Mouse (Mus musculus): ENCODE results near the gene Atp1a2. TPM values are rescaled to one million over a fixed set of nuclear protein-coding genes. Genes with fewer than 3 reads are reported as not detected.

Atp1a2 gene
- polyA plus RNA-seq, 1 experiment from 2014 or later: 69.0 TPM

DNA sequence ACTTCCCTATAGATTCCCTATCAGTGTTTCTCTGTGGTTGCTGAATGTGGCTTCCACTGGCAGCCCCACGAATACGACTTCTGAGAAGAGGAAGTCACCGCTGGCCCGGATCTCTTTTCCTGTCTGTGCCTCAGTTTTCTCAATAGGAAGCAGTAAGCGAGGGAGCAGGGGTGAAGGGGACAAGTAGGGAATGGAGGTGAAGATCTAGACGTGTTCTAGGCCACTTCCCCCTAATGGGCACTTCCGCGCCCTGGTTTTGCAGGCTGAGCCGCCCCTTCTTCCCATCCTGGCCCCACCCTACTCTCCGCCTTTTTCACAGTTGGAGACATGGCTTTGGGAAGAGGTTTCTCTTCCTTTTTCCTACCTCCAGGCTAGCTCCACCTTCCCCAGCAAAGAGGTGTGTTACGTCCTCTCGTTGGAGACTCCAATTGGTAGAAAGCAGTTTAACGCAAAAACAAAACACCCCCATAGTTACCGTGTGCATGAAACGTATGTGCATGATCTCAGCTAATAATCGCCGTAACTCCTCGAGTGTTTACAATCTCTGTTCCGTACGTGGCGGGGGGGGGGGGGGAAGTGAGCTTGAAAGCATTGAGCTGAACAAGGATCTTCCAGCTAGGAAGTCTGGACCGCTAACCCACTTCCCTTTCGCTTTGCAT, 13.5 kb upstream of the Atp1a2 start:
- Histone ChIP-seq H3K4me1 (ENCODE audit: control insufficient read depth, insufficient read depth, low read length) (peaks cover 41% of the 10 kb centered on the region), H3K27me3 (ENCODE audit: control insufficient read depth, insufficient read depth, low read depth, low read length) (no peaks in the 10 kb centered on the region), H3K4me3 (ENCODE audit: low read depth, low read length) (peak overlapping the region; percentile 64), H3K9ac (ENCODE audit: low read depth, low read length) (peak overlapping the region; percentile 78), H3K9me3 (replicated peaks; ENCODE audit: control insufficient read depth, low read length, poor library complexity, severe bottlenecking) (no peaks in the 10 kb centered on the region), H3K36me3 (ENCODE audit: control insufficient read depth, insufficient read depth, low read length) (no peaks in the 10 kb centered on the region), H3K27ac (ENCODE audit: low read length) (peak overlapping the region; percentile 76), H3K4me2 (ENCODE audit: low read length) (peak overlapping the region; percentile 84)
- ATAC-seq: peak; percentile 1; the same call in 1 of the 2 replicates
- 8% methylated on average over 23 of the region's 23 CpGs for WGBS

GRCm38 (mm10) chr1:172309699-172310398, 12.0 kb upstream of the Atp1a2 start:
- WGBS: under 1% methylated on average over 14 of the region's 14 CpGs
- peak overlapping the region; percentile 85 for H3K27ac ChIP-seq (ENCODE audit: low read length)
- no peaks in the 10 kb centered on the region for H3K36me3 ChIP-seq (ENCODE audit: control insufficient read depth, insufficient read depth, low read length)
- no peaks in the 10 kb centered on the region for H3K27me3 ChIP-seq (ENCODE audit: control insufficient read depth, insufficient read depth, low read depth, low read length)
- H3K9ac ChIP-seq (ENCODE audit: low read depth, low read length): peak overlapping the region; percentile 68
- H3K4me1 ChIP-seq (ENCODE audit: control insufficient read depth, insufficient read depth, low read length): peaks cover 36% of the 10 kb centered on the region
- peak; percentile 76 for ATAC-seq
- peak overlapping the region; percentile 89 for H3K4me2 ChIP-seq (ENCODE audit: low read length)
- peak overlapping the region; percentile 37 for H3K4me3 ChIP-seq (ENCODE audit: low read depth, low read length)
- no peaks in the 10 kb centered on the region for H3K9me3 ChIP-seq (replicated peaks; ENCODE audit: control insufficient read depth, low read length, poor library complexity, severe bottlenecking)

DNA sequence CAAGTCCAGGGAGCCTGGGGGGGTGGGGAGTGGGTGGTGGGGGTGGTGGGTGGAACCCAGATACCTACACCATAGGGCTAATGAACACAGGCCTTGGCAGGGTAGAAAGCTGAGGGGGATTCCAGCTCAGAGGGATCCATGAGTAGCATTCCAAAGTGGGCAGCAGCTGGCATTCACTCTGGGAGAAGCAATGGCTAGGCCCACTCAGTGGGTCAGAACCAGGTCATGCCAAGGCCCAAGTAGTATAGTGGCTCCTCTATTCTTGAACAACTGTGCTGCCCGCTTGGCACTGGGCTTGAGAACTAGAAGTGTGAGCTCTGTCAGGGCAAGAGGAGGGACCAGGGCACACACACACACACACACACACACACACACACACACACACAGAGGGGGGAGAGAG, 10.5 kb upstream of the Atp1a2 start:
- no peak for ATAC-seq
- Histone ChIP-seq H3K9ac (ENCODE audit: low read depth, low read length) (no peak overlapping the region), H3K27me3 (ENCODE audit: control insufficient read depth, insufficient read depth, low read depth, low read length) (no peaks in the 10 kb centered on the region), H3K4me2 (ENCODE audit: low read length) (no peak overlapping the region), H3K4me3 (ENCODE audit: low read depth, low read length) (no peak overlapping the region), H3K27ac (ENCODE audit: low read length) (no peak overlapping the region), H3K36me3 (ENCODE audit: control insufficient read depth, insufficient read depth, low read length) (no peaks in the 10 kb centered on the region), H3K4me1 (ENCODE audit: control insufficient read depth, insufficient read depth, low read length) (peaks cover 32% of the 10 kb centered on the region), H3K9me3 (replicated peaks; ENCODE audit: control insufficient read depth, low read length, poor library complexity, severe bottlenecking) (no peaks in the 10 kb centered on the region)
- WGBS: 82% methylated on average over 1 of the region's 1 CpGs

- Histone ChIP-seq H3K4me2 (ENCODE audit: low read length) (no peak overlapping the region), H3K36me3 (ENCODE audit: control insufficient read depth, insufficient read depth, low read length) (no peaks in the 10 kb centered on the region), H3K27ac (ENCODE audit: low read length) (peak overlapping the region; percentile 13; the same call in 1 of the 2 replicates), H3K27me3 (ENCODE audit: control insufficient read depth, insufficient read depth, low read depth, low read length) (no peaks in the 10 kb centered on the region), H3K9ac (ENCODE audit: low read depth, low read length) (no peak overlapping the region), H3K4me3 (ENCODE audit: low read depth, low read length) (no peak overlapping the region), H3K9me3 (replicated peaks; ENCODE audit: control insufficient read depth, low read length, poor library complexity, severe bottlenecking) (no peaks in the 10 kb centered on the region), H3K4me1 (ENCODE audit: control insufficient read depth, insufficient read depth, low read length) (peaks cover 27% of the 10 kb centered on the region)
- 62% methylated on average over 10 of the region's 10 CpGs for WGBS
- no peak for ATAC-seq
Measured at GRCm38 (mm10) chr1:172307936-172308335, 10.1 kb upstream of the Atp1a2 start.

DNA sequence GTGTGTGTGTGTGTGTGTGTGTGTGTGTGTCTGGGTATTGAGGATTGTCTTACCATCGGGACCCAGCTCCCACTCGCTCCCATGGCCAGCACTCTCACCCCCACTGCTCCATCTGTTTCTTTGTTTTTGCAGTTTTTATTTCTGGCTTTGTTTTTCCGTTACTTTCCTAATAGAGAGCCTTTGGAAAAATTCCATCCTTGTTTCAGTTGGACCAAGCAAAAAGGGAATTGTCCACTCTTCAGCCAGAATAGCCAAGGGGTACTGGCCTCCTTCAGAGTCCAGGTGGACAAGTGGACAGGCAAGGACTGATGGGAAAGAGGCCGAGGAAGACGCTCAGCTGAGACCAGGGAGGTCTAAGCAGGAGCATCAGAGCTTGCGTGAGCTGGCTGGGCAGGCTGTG, 9.0 kb upstream of the Atp1a2 start:
- no peak overlapping the region for H3K9ac ChIP-seq (ENCODE audit: low read depth, low read length)
- H3K4me3 ChIP-seq (ENCODE audit: low read depth, low read length): no peak overlapping the region
- no peak overlapping the region for H3K4me2 ChIP-seq (ENCODE audit: low read length)
- no peaks in the 10 kb centered on the region for H3K9me3 ChIP-seq (replicated peaks; ENCODE audit: control insufficient read depth, low read length, poor library complexity, severe bottlenecking)
- no peaks in the 10 kb centered on the region for H3K27me3 ChIP-seq (ENCODE audit: control insufficient read depth, insufficient read depth, low read depth, low read length)
- ATAC-seq: no peak
- H3K27ac ChIP-seq (ENCODE audit: low read length): peak overlapping the region; percentile 53
- no peaks in the 10 kb centered on the region for H3K36me3 ChIP-seq (ENCODE audit: control insufficient read depth, insufficient read depth, low read length)
- peaks cover 24% of the 10 kb centered on the region for H3K4me1 ChIP-seq (ENCODE audit: control insufficient read depth, insufficient read depth, low read length)
- 74% methylated on average over 6 of the region's 6 CpGs for WGBS

GRCm38 (mm10) chr1:172306196-172306595, 8.3 kb upstream of the Atp1a2 start:
- Histone ChIP-seq H3K27ac (ENCODE audit: low read length) (no peak overlapping the region), H3K4me3 (ENCODE audit: low read depth, low read length) (no peak overlapping the region), H3K9ac (ENCODE audit: low read depth, low read length) (no peak overlapping the region), H3K4me2 (ENCODE audit: low read length) (no peak overlapping the region), H3K9me3 (replicated peaks; ENCODE audit: control insufficient read depth, low read length, poor library complexity, severe bottlenecking) (no peaks in the 10 kb centered on the region), H3K36me3 (ENCODE audit: control insufficient read depth, insufficient read depth, low read length) (no peaks in the 10 kb centered on the region), H3K27me3 (ENCODE audit: control insufficient read depth, insufficient read depth, low read depth, low read length) (no peaks in the 10 kb centered on the region), H3K4me1 (ENCODE audit: control insufficient read depth, insufficient read depth, low read length) (peaks cover 21% of the 10 kb centered on the region)
- no peak for ATAC-seq
- WGBS: 92% methylated on average over 4 of the region's 4 CpGs

GRCm38 (mm10) chr1:172305635-172306034, 7.8 kb upstream of the Atp1a2 start:
- H3K27me3 ChIP-seq (ENCODE audit: control insufficient read depth, insufficient read depth, low read depth, low read length): no peaks in the 10 kb centered on the region
- H3K4me3 ChIP-seq (ENCODE audit: low read depth, low read length): no peak overlapping the region
- peaks cover 20% of the 10 kb centered on the region for H3K4me1 ChIP-seq (ENCODE audit: control insufficient read depth, insufficient read depth, low read length)
- WGBS: 78% methylated on average over 3 of the region's 3 CpGs
- no peaks in the 10 kb centered on the region for H3K9me3 ChIP-seq (replicated peaks; ENCODE audit: control insufficient read depth, low read length, poor library complexity, severe bottlenecking)
- H3K36me3 ChIP-seq (ENCODE audit: control insufficient read depth, insufficient read depth, low read length): no peaks in the 10 kb centered on the region
- ATAC-seq: no peak
- H3K27ac ChIP-seq (ENCODE audit: low read length): no peak overlapping the region
- no peak overlapping the region for H3K9ac ChIP-seq (ENCODE audit: low read depth, low read length)
- H3K4me2 ChIP-seq (ENCODE audit: low read length): no peak overlapping the region

DNA sequence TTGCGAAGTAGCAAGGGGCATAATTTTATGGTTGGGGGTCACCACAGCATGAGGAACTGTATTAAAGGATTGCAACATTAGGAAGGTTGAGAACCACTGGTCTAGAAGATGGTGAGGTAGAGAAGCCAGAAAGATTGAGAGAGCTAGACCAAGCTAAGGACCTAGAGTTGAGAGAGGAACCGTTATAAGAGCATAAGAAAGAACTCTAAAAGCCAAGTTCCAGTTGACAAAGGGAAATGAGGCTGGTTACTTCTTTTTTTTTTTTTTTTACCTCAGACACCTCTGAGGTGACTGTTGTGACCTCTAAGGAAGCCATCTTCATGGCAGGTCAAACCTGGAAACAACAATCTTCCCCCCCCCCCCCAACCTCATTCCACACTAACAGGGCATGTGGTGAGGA, 7.3 kb upstream of the Atp1a2 start:
- ATAC-seq: no peak
- no peak overlapping the region for H3K4me2 ChIP-seq (ENCODE audit: low read length)

GRCm38 (mm10) chr1:172304443-172304842, 6.6 kb upstream of the Atp1a2 start:
- H3K36me3 ChIP-seq (ENCODE audit: control insufficient read depth, insufficient read depth, low read length): no peaks in the 10 kb centered on the region
- 74% methylated on average over 6 of the region's 6 CpGs for WGBS

More for the DNA sequence above, 7.3 kb upstream of the Atp1a2 start:
- H3K4me3 ChIP-seq (ENCODE audit: low read depth, low read length): no peak overlapping the region
- H3K9ac ChIP-seq (ENCODE audit: low read depth, low read length): no peak overlapping the region
- 98% methylated on average over 2 of the region's 2 CpGs for WGBS
- H3K27me3 ChIP-seq (ENCODE audit: control insufficient read depth, insufficient read depth, low read depth, low read length): no peaks in the 10 kb centered on the region
- H3K36me3 ChIP-seq (ENCODE audit: control insufficient read depth, insufficient read depth, low read length): no peaks in the 10 kb centered on the region
- no peak overlapping the region for H3K27ac ChIP-seq (ENCODE audit: low read length)
- H3K4me1 ChIP-seq (ENCODE audit: control insufficient read depth, insufficient read depth, low read length): peaks cover 18% of the 10 kb centered on the region
- H3K9me3 ChIP-seq (replicated peaks; ENCODE audit: control insufficient read depth, low read length, poor library complexity, severe bottlenecking): no peaks in the 10 kb centered on the region

More at GRCm38 (mm10) chr1:172304443-172304842, 6.6 kb upstream of the Atp1a2 start:
- Histone ChIP-seq H3K4me3 (ENCODE audit: low read depth, low read length) (no peak overlapping the region), H3K27ac (ENCODE audit: low read length) (no peak overlapping the region), H3K4me1 (ENCODE audit: control insufficient read depth, insufficient read depth, low read length) (peaks cover 12% of the 10 kb centered on the region), H3K9me3 (replicated peaks; ENCODE audit: control insufficient read depth, low read length, poor library complexity, severe bottlenecking) (no peaks in the 10 kb centered on the region), H3K9ac (ENCODE audit: low read depth, low read length) (no peak overlapping the region), H3K27me3 (ENCODE audit: control insufficient read depth, insufficient read depth, low read depth, low read length) (no peaks in the 10 kb centered on the region), H3K4me2 (ENCODE audit: low read length) (no peak overlapping the region)
- ATAC-seq: no peak

All from midbrain, embryonic 16.5 days (tissue).